Mouse (Mus musculus) embryonic facial prominence, embryonic 10.5 days (tissue): Measurements from ENCODE around the gene Qtrt1. TPM values are rescaled to one million over a fixed set of nuclear protein-coding genes. Genes with fewer than 3 reads are reported as not detected.

Experiments
- DNase-seq: peaks from one replicate; pipeline ENCODE4 v3.0.0-alpha.2; 2017; ENCODE audit warnings: low spot score
- H3K27ac ChIP-seq: fragments of 300-500 bp; sonication (generic); replicated peaks from 2 replicates; pipeline ENCODE4 v1.5.1; 2016; ENCODE audit warnings: mild to moderate bottlenecking
- H3K27me3 ChIP-seq: fragments of 300-500 bp; sonication (generic); replicated peaks from 2 replicates; pipeline ENCODE4 v1.6.1; 2016; ENCODE audit warnings: low read depth, mild to moderate bottlenecking; ENCODE audit not compliant: poor library complexity, severe bottlenecking
- H3K36me3 ChIP-seq: fragments of 300-500 bp; sonication (generic); replicated peaks from 2 replicates; pipeline ENCODE4 v1.6.1; 2016; ENCODE audit warnings: mild to moderate bottlenecking, moderate library complexity
- H3K4me1 ChIP-seq: fragments of 300-500 bp; sonication (generic); 2 replicates; pipeline ENCODE4 v1.6.1; 2016
- H3K4me3 ChIP-seq: fragments of 300-500 bp; sonication (generic); 2 replicates; pipeline ENCODE4 v1.5.1; 2016; ENCODE audit warnings: mild to moderate bottlenecking, moderate library complexity
- H3K9me3 ChIP-seq: fragments of 300-500 bp; sonication (generic); 2 replicates; pipeline ENCODE4 v1.6.1; 2016; ENCODE audit warnings: mild to moderate bottlenecking
- WGBS: fragments of 180-500 bp; shearing (Covaris S2); methylation state at CpG from one replicate; pipeline ENCODE4 v1.1.7; 2016; 5-methylcytosine and 5-hydroxymethylcytosine counted together
- polyA plus RNA-seq: library from polyadenylated mRNA; unstranded; fragments of >200 nt; fragmentation: Nextera tagmentation; extraction: Ambion mirVana; gene quantifications from 2 replicates; pipeline ENCODE4 v1.2.1, GENCODE M21; 2016

Gene Qtrt1
- polyA plus RNA-seq = 64.0 and 71.1 TPM in 2 replicates

DNA sequence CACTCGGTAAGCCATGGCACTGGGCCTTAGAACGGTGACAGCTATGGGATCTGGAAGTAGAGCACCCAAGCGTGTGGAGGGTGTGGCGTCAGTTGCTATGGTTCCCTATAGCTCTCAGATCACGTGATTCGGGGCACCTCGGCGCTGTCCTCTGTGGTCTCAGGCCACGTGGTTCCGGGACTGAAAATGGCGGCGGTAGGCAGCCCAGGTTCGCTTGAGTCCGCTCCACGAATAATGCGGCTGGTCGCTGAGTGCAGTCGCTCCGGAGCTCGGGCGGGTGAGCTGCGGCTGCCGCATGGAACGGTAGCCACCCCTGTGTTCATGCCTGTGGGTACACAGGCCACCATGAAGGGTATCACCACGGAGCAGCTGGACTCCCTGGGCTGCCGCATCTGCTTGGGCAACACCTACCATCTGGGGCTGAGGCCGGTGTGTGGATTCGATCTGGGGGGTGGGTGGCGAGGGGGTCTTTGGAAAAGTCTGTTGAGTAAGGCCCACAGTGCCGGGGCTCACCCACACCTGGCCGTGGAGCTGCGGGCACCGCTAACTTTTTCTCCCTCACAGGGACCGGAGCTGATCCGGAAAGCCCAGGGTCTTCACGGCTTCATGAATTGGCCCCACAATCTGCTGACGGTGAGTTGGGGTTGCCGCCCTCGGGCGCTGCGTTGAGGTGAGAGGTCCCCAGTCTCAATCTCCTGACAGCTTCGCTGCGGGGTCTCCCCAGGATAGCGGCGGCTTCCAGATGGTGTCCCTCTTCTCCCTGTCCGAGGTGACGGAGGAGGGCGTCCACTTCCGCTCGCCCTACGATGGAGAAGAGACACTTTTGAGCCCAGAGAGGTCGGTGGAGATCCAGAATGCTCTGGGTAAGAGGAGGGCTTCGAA, at the start of gene Qtrt1:
Qtrt1 (plus strand) TSS at position 169 of the 882 bp plus-strand sequence.
- Histone ChIP-seq H3K4me1 (peaks cover 12% of the 10 kb centered on the region), H3K36me3 (peaks cover 38% of the 10 kb centered on the region), H3K27me3 (no peaks in the 10 kb centered on the region), H3K27ac (peak within 1 kb of the TSS; percentile 85), H3K9me3 (no peaks in the 10 kb centered on the region), H3K4me3 (peak within 1 kb of the TSS; percentile 69)
- WGBS = 2% methylated on average over 53 of the region's 53 CpGs
- peak; percentile 90 for DNase-seq

- peaks cover 22% of the 10 kb centered on the region for H3K4me1 ChIP-seq
- peak; percentile 59 for DNase-seq
- peak overlapping the region; percentile 81 for H3K4me3 ChIP-seq
- peaks cover 12% of the 10 kb centered on the region for H3K27me3 ChIP-seq
- WGBS = 40% methylated on average over 14 of the region's 14 CpGs
- H3K9me3 ChIP-seq = no peaks in the 10 kb centered on the region
- peak overlapping the region; percentile 82 for H3K27ac ChIP-seq
- peaks cover 17% of the 10 kb centered on the region for H3K36me3 ChIP-seq
Measured at GRCm38 (mm10) chr9:21366541-21367220, 45.0 kb upstream of the Qtrt1 start.

DNA sequence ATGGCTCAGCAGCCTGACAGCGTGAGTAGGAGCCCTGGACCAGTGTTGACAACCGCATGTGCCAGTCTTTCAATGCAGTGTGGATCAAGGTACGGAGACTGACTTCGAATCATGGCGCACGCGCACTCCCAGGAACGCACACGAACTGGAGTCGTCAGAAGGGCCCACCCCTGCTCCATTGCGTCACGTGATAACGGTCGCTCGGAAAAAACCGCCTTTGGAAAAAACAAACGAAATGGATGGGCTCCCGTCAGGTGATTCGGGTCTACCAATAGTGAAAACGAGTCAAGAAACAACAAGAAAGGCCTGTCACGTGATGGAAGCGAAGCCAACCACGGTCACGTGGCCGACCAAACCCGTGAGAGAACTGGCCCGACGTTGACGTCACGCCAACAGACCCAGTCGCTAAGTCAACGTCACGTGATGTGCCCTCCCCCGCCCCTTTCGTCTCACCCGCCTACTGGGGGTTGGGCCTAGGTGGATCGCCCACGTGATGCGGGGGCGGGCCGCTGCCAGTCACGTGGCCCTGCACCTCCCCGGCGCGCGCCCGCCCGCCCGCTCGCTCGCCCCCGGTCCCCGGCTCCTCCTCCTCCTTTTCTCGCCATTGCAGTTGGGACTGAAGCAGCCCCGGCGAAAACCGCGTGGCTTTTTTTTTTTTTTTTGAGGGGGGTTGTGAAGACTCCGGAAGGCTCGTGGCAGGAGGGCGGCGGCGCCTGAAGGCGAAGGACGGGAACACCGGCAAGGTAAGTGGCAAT, 44.1 kb upstream of the Qtrt1 start, which contains the start of gene Ilf3:
Ilf3 (plus strand) TSS at position 515 of the 755 bp plus-strand sequence.
- Histone ChIP-seq H3K4me1 (peaks cover 22% of the 10 kb centered on the region), H3K36me3 (peaks cover 26% of the 10 kb centered on the region), H3K4me3 (peak within 1 kb of the TSS; percentile 81), H3K27me3 (peaks cover 5% of the 10 kb centered on the region; the same call in 1 of the 2 replicates), H3K9me3 (no peaks in the 10 kb centered on the region), H3K27ac (peak within 1 kb of the TSS; percentile 98)
- DNase-seq = peak; percentile 100
- under 1% methylated on average over 66 of the region's 66 CpGs for WGBS

DNA sequence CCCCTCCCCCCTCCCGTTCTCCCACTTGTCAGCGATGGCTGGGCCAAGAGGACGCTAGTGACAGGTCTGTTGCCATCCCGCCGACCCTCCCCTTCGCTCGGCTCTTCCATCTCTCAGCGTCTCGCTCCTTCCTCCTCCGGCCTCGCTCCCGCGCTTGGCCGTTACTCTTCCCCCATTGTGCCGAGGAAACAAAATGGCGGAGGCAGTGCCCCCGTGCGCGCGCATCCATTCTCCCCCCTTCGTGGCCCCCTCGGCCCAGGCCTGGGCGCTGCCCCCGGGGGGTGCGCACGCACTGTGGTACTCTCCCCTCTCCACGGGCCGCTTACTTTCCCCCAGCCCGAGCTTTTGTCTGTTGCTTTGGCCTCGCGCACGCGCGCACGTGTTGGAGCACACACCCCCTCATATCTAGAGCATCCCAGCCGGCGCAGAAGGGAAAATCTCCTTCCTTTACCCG, 43.5 kb upstream of the Qtrt1 start:
- Histone ChIP-seq H3K9me3 (no peaks in the 10 kb centered on the region), H3K27ac (peak overlapping the region; percentile 98), H3K27me3 (no peaks in the 10 kb centered on the region), H3K4me3 (peak overlapping the region; percentile 81), H3K36me3 (peaks cover 32% of the 10 kb centered on the region), H3K4me1 (peaks cover 22% of the 10 kb centered on the region)
- WGBS = under 1% methylated on average over 38 of the region's 38 CpGs
- DNase-seq = peak; percentile 91

DNA sequence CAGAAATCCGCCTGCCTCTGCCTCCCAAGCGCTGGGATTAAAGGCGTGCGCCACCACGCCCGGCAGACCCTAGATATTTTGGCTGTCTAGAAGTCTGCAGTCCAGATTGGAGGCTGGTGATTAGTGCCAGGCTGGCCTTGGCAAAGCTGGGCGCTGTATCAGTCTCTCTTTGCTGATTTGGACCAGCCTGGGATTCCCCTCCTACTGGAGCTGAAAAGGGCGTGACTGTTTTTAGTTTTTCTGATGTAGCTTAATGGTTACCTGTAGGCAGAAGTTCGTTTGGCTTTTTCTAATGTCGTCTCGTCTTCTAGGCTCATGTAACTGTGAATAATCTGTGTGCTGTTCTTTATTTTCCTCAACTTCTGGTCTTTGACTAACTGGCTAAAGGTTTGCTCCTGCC, 42.6 kb upstream of the Qtrt1 start:
- Histone ChIP-seq H3K36me3 (peaks cover 40% of the 10 kb centered on the region), H3K9me3 (no peaks in the 10 kb centered on the region), H3K27me3 (no peaks in the 10 kb centered on the region), H3K27ac (peak overlapping the region; percentile 98), H3K4me1 (peaks cover 22% of the 10 kb centered on the region), H3K4me3 (peak overlapping the region; percentile 81)
- DNase-seq = no peak
- WGBS = 70% methylated on average over 11 of the region's 11 CpGs

GRCm38 (mm10) chr9:21370876-21371275, 40.8 kb upstream of the Qtrt1 start:
- 91% methylated on average over 2 of the region's 2 CpGs for WGBS
- Histone ChIP-seq H3K9me3 (no peaks in the 10 kb centered on the region), H3K36me3 (peaks cover 57% of the 10 kb centered on the region), H3K27me3 (no peaks in the 10 kb centered on the region), H3K4me3 (peak overlapping the region; percentile 28; the same call in 1 of the 2 replicates), H3K4me1 (peaks cover 22% of the 10 kb centered on the region), H3K27ac (no peak overlapping the region)
- no peak for DNase-seq

DNA sequence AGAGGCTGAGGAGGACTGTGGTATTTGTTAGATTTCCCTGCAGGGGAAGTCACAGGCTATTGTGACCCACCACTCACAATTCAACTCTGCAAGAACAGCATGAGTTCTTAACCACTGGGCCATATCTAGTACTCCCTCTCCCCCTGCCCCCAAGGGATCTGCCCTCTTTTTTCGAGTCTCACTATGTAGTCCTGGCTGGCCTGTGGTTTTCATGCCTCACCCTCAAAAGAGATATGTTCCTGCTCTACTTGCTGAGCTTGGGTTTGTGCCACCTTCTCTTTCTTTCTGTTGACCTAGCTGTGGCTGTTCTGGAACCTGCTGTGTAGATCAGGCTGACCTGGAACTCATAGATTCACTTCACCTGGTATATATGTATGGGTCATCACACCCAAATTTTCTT, 39.1 kb upstream of the Qtrt1 start:
- no peak for DNase-seq
- no peaks in the 10 kb centered on the region for H3K9me3 ChIP-seq
- no peak overlapping the region for H3K27ac ChIP-seq
- no peaks in the 10 kb centered on the region for H3K27me3 ChIP-seq
- 84% methylated on average over 1 of the region's 1 CpGs for WGBS
- H3K4me3 ChIP-seq = no peak overlapping the region
- H3K4me1 ChIP-seq = peaks cover 19% of the 10 kb centered on the region
- peaks cover 68% of the 10 kb centered on the region for H3K36me3 ChIP-seq

GRCm38 (mm10) chr9:21379195-21379594, 32.4 kb upstream of the Qtrt1 start:
- Histone ChIP-seq H3K27me3 (no peaks in the 10 kb centered on the region), H3K4me1 (peaks cover 7% of the 10 kb centered on the region; the same call in 1 of the 2 replicates), H3K36me3 (peaks cover 88% of the 10 kb centered on the region), H3K27ac (no peak overlapping the region), H3K9me3 (no peaks in the 10 kb centered on the region), H3K4me3 (no peak overlapping the region)
- DNase-seq = no peak
- 87% methylated on average over 3 of the region's 3 CpGs for WGBS

GRCm38 (mm10) chr9:21380868-21381267, 30.8 kb upstream of the Qtrt1 start:
- peaks cover 8% of the 10 kb centered on the region; the same call in 1 of the 2 replicates for H3K4me1 ChIP-seq
- DNase-seq = no peak
- H3K27me3 ChIP-seq = no peaks in the 10 kb centered on the region
- no peak overlapping the region for H3K4me3 ChIP-seq
- H3K27ac ChIP-seq = no peak overlapping the region
- no peaks in the 10 kb centered on the region for H3K9me3 ChIP-seq
- peaks cover 84% of the 10 kb centered on the region for H3K36me3 ChIP-seq

GRCm38 (mm10) chr9:21383966-21384365, 27.7 kb upstream of the Qtrt1 start:
- H3K4me1 ChIP-seq = peaks cover 8% of the 10 kb centered on the region; the same call in 1 of the 2 replicates
- no peaks in the 10 kb centered on the region for H3K9me3 ChIP-seq
- no peak overlapping the region for H3K4me3 ChIP-seq
- H3K27ac ChIP-seq = no peak overlapping the region
- no peak for DNase-seq
- no peaks in the 10 kb centered on the region for H3K27me3 ChIP-seq
- peaks cover 86% of the 10 kb centered on the region for H3K36me3 ChIP-seq

DNA sequence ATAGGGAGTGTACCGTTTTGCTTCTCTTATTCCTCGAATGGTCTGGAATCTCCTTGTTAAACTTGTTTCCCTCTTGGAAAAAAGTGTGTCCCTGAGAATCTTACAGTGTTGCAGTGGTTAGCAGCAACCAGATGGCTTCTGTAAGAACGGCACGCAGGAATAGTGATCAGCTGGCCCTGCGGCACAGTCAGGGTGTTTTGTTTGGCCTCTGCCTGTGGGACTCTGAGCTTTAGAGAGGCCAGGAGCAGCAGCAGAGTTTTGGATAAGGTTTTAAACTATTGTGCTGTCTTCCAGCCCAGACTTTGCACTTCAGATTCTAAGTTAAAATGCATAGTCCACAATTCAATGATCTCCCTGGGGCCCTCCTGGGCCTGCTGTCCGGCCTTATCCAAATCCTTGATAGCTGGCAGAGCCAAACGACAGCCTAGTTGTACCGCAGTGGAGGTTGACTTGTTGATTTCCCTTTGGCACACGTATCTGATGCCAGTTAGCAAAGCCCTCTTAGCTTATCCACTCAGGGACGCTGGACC, 18.9 kb upstream of the Qtrt1 start:
- DNase-seq = no peak
- Histone ChIP-seq H3K27me3 (no peaks in the 10 kb centered on the region), H3K36me3 (peaks cover 100% of the 10 kb centered on the region), H3K27ac (no peak overlapping the region), H3K9me3 (no peaks in the 10 kb centered on the region), H3K4me3 (no peak overlapping the region), H3K4me1 (no peaks in the 10 kb centered on the region)
- 91% methylated on average over 10 of the region's 10 CpGs for WGBS

GRCm38 (mm10) chr9:21395692-21396091, 15.9 kb upstream of the Qtrt1 start:
- Histone ChIP-seq H3K9me3 (no peaks in the 10 kb centered on the region), H3K27me3 (no peaks in the 10 kb centered on the region), H3K4me3 (no peak overlapping the region), H3K27ac (no peak overlapping the region), H3K36me3 (peaks cover 100% of the 10 kb centered on the region), H3K4me1 (no peaks in the 10 kb centered on the region)
- WGBS = 89% methylated on average over 3 of the region's 3 CpGs
- no peak for DNase-seq
